Mouse (Mus musculus) midbrain, embryonic 10.5 days (tissue): ENCODE measurements at regions not wholly inside any gene's neighbourhood (a gene's known extent, or its start where the extent isn't known, plus 50 kb on each side); places are given as distances from the start of the nearest gene placed in this dataset.

Experiments used
- DNase-seq: peaks from one replicate; pipeline ENCODE4 v3.0.0-alpha.2; 2017; ENCODE audit warnings: low spot score
- H3K27ac ChIP-seq: fragments of 300-500 bp; sonication (generic); replicated peaks from 2 replicates; pipeline ENCODE4 v1.5.1; 2016; ENCODE audit warnings: mild to moderate bottlenecking
- H3K27me3 ChIP-seq: fragments of 300-500 bp; sonication (generic); 2 replicates; pipeline ENCODE4 v1.6.1; 2016; ENCODE audit warnings: low read depth, mild to moderate bottlenecking; ENCODE audit not compliant: poor library complexity, severe bottlenecking
- H3K36me3 ChIP-seq: fragments of 300-500 bp; sonication (generic); 2 replicates; pipeline ENCODE4 v1.6.1; 2016; ENCODE audit warnings: mild to moderate bottlenecking, moderate library complexity
- H3K4me1 ChIP-seq: fragments of 300-500 bp; sonication (generic); 2 replicates; pipeline ENCODE4 v1.6.1; 2016
- H3K4me3 ChIP-seq: fragments of 300-500 bp; sonication (generic); 2 replicates; pipeline ENCODE4 v1.5.1; 2016; ENCODE audit warnings: mild to moderate bottlenecking, moderate library complexity
- H3K9me3 ChIP-seq: fragments of 300-500 bp; sonication (generic); replicated peaks from 2 replicates; pipeline ENCODE4 v1.6.1; 2016; ENCODE audit warnings: mild to moderate bottlenecking
- WGBS: fragments of 180-500 bp; shearing (Covaris S2); methylation state at CpG from one replicate; pipeline ENCODE4 v1.1.7; 2016; 5-methylcytosine and 5-hydroxymethylcytosine counted together

DNA sequence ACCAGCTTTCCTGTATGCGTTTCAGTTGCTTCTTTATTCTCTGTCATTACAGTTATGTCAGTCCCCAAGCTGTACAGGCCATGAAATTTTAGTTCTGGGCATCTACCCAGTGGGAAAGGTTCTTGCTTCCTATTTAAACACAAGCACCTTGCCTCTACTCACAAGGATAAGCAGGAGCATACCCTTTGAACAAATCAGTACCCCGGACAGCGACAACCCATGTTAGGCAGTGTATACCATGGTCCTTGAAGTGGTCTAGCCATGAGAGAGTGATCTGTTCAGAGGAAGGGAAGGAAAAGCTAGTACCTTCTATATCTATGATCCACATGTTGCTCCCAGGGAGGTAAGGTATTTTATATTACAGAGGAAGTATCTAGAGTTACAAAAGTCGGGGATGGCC is 167.7 kb downstream of the Plekhb2 start:
- no peaks in the 10 kb centered on the region for H3K27me3 ChIP-seq
- H3K4me3 ChIP-seq, result no peak overlapping the region
- no peak overlapping the region for H3K27ac ChIP-seq
- peak; percentile 37 for DNase-seq
- H3K36me3 ChIP-seq, result no peaks in the 10 kb centered on the region
- 69% methylated on average over 4 of the region's 4 CpGs for WGBS
- H3K9me3 ChIP-seq, result no peaks in the 10 kb centered on the region
- no peaks in the 10 kb centered on the region for H3K4me1 ChIP-seq

DNA sequence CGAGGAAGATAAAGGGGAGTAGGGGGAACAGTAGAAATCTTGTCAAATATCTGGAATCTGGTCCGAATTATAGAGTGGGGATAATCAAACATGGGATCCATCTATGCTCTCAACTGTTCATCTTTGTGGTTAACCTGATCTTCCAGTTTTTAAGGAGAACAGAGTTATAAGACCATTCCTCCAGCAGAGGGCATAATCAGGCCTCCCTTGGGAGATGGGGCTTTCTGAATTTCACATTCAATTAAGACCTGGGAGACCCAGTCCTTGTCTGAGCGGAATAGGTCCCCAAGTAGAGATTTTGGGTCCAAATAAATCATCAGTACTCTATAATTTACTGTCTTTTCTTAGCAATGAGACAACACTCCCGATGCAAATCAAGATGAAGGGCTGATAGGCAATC is 182.8 kb downstream of the Plekhb2 start:
- no peaks in the 10 kb centered on the region for H3K9me3 ChIP-seq
- no peaks in the 10 kb centered on the region for H3K27me3 ChIP-seq
- no peaks in the 10 kb centered on the region for H3K36me3 ChIP-seq
- DNase-seq, result no peak
- 64% methylated on average over 4 of the region's 4 CpGs for WGBS
- H3K4me3 ChIP-seq, result no peak overlapping the region
- H3K27ac ChIP-seq, result no peak overlapping the region
- no peaks in the 10 kb centered on the region for H3K4me1 ChIP-seq

DNA sequence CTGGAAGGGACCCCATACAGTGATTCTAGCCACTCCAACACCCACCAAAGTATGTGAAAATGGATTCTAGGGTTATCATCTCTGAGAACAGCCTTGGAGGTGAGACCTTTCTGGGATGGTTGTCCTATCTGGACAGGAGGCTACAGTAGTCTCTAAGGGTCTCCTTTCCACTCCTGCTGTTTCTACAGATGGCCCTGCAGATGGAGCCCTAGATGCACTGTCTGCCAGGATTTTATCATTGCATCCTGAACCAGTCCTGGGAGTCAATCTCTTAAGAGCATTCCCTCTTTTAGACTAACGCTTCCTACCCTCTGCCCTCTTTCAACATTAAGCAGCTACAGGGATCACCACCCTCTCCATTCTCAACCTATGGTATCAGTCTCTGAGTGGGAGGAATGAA is 223.0 kb downstream of the Plekhb2 start:
- no peaks in the 10 kb centered on the region for H3K27me3 ChIP-seq
- 78% methylated on average over 1 of the region's 1 CpGs for WGBS
- no peak overlapping the region for H3K4me3 ChIP-seq
- DNase-seq, result no peak
- no peak overlapping the region for H3K27ac ChIP-seq
- H3K9me3 ChIP-seq, result no peaks in the 10 kb centered on the region
- no peaks in the 10 kb centered on the region for H3K36me3 ChIP-seq
- H3K4me1 ChIP-seq, result no peaks in the 10 kb centered on the region

DNA sequence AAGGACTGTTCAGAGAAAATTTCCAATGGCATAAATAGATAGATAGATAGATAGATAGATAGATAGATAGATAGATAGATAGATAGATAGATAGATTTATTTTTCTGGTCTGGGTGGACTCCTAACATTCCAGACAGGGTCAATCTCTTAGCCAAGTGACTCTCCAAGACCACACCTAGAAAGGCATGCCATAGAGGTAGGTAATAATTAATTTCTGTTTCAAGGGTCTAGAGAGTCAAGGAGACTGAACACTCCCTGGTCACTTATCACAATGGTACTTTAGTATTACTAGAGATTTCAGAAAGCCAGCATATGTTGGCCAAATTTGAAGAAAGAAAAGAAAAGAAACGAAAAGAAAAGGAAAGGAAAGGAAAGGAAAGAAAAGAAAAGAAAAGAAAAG is 245.1 kb downstream of the Plekhb2 start:
- H3K36me3 ChIP-seq, result no peaks in the 10 kb centered on the region
- H3K9me3 ChIP-seq, result no peaks in the 10 kb centered on the region
- no peak for DNase-seq
- peaks cover 3% of the 10 kb centered on the region; the same call in 1 of the 2 replicates for H3K4me1 ChIP-seq
- no peak overlapping the region for H3K27ac ChIP-seq
- no peaks in the 10 kb centered on the region for H3K27me3 ChIP-seq
- no peak overlapping the region for H3K4me3 ChIP-seq
- 46% methylated on average over 1 of the region's 1 CpGs for WGBS

DNA sequence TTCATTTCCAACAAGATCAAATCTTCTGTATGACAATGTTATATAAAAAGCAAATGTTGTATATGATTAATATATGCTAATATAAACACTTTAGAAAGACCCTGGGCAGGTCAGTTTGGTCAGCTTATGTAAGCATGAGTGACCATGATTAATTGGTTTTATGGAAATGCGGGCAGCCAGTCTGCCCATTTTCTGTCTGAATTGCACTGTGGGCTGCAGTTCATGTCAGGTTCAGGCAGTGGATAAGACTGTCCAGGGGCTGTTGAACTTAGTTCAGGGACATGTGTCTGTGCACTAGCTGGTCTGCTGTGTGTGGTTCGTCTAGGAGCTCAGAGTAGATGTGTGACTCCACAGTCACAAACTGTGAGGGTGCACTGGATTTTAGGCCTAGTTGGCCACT is 246.0 kb downstream of the Plekhb2 start:
- no peak overlapping the region for H3K27ac ChIP-seq
- DNase-seq, result no peak
- H3K4me3 ChIP-seq, result no peak overlapping the region
- H3K36me3 ChIP-seq, result no peaks in the 10 kb centered on the region
- 74% methylated on average over 2 of the region's 2 CpGs for WGBS
- peaks cover 3% of the 10 kb centered on the region; the same call in 1 of the 2 replicates for H3K4me1 ChIP-seq
- no peaks in the 10 kb centered on the region for H3K27me3 ChIP-seq
- H3K9me3 ChIP-seq, result no peaks in the 10 kb centered on the region

DNA sequence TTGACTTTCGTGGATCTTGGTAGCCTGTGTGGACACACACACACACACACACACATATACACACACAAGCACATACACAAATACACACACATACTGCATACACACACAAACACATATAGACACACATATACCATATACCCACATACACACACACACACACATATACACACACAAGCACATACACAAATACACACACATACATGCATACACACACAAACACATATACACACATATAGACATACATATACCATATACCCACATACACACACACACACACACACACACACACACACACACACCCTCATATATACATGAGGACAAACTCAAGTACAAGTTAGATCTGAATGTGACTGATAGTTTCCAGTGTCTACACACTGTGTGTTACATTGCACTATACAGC is 256.9 kb downstream of the Plekhb2 start:
- no peak overlapping the region for H3K4me3 ChIP-seq
- DNase-seq, result no peak
- H3K36me3 ChIP-seq, result no peaks in the 10 kb centered on the region
- H3K27ac ChIP-seq, result no peak overlapping the region
- WGBS, result 91% methylated on average over 1 of the region's 1 CpGs
- no peaks in the 10 kb centered on the region for H3K27me3 ChIP-seq
- no peaks in the 10 kb centered on the region; the same call in 1 of the 2 replicates for H3K9me3 ChIP-seq
- no peaks in the 10 kb centered on the region for H3K4me1 ChIP-seq

DNA sequence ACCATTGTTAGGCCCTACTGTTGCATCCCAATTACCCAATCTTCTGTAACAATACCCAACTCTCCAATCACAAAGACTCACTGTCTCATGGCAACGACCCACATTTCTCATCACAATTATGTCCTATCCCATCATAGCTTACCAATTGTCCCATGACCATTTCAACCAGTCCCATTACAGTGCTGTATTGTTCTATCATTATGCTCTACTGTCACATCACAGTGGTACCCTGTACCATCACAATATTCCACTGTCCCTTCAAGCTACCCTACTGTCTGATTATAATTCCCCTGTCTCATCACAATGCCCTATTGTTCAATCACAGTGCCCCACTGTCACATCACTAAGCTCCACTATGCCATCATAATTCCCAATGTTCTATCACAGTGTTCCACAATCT is 260.0 kb downstream of the Plekhb2 start:
- DNase-seq, result no peak
- Histone ChIP-seq H3K9me3 (peaks cover 3% of the 10 kb centered on the region), H3K27ac (no peak overlapping the region), H3K27me3 (no peaks in the 10 kb centered on the region), H3K36me3 (no peaks in the 10 kb centered on the region), H3K4me1 (no peaks in the 10 kb centered on the region), H3K4me3 (no peak overlapping the region)
- WGBS, result 76% methylated on average over 1 of the region's 1 CpGs

DNA sequence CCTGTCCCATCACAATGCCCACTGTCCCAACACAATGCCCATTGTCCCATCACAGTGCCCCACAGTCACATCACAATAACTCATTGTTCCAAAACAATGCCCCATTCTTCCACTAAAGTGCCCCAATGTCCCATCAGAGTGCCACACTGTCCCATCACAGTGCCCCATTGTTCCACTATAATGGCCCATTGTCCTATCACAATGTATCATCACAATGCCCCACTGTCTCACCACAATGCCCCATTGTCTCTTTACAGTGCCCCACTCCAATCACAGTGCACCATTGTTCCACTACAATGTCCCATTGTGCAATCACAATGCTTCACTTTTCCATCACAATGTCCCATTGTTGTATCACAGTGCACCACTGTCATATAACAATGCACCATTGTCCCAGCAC is 265.7 kb downstream of the Plekhb2 start:
- Histone ChIP-seq H3K4me3 (no peak overlapping the region), H3K27me3 (no peaks in the 10 kb centered on the region), H3K4me1 (no peaks in the 10 kb centered on the region), H3K36me3 (no peaks in the 10 kb centered on the region), H3K27ac (no peak overlapping the region), H3K9me3 (peaks cover 38% of the 10 kb centered on the region)
- DNase-seq, result no peak

DNA sequence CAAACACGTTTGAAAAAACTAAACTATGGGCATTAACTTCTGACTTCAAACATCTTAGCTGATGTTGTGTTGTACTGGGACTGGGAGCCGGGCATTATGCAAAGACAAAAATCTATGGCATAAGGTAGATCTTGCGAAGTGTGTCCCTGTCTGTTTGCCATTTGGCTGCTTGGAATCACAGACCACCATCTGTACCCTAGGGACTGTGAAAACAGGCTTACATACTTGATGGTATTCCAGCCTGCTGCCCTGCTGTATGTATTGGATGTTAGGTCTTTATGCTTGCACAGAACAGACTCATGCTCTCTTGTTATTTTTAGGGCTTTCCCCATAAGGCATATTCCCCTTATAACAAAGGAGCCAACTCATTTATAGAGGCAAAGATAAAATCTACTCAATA is 288.1 kb downstream of the Plekhb2 start:
- Histone ChIP-seq H3K4me1 (no peaks in the 10 kb centered on the region), H3K36me3 (no peaks in the 10 kb centered on the region), H3K27ac (no peak overlapping the region), H3K9me3 (peaks cover 6% of the 10 kb centered on the region; the same call in 1 of the 2 replicates), H3K27me3 (no peaks in the 10 kb centered on the region), H3K4me3 (no peak overlapping the region)
- DNase-seq, result no peak
- WGBS, result 80% methylated on average over 3 of the region's 3 CpGs

DNA sequence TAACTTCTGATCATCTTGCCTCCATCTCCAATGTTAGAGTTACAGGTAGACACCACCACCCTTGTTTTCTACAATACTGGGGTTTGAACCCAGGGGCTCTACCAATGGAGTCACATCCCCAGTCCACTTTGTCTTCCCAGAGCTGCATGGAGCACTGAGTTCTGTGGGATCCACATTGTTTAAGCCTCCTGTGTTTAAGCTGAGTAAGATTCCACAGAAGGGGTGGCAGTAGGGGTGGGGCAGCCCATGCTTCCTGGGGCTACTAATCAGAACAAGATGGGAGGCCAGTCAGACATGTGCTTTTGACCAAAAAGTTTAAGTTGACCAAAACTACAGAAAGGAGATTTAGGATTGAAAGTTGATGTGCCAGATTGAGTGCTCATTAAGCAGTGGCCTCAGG is 299.3 kb downstream of the Plekhb2 start:
- no peak for DNase-seq

DNA sequence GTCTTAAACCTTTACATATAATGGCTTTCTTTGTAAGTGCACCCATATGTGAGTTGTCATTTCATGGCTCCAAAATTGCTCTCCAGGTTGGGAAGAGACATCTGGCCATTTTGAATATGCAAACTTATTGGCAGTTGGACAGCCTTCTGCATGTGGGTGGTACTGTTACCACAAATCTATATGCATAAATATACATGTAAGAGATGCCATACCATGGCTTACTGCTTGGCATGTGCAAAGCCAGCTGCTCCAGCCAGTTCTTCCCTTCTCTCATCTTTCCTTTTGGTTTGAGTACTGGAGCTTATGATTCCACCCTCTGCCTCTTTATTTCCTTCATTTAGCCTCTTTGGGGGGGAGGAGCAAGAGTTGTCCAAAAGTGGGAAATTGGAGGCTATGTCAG is 312.7 kb downstream of the Plekhb2 start:
- no peak overlapping the region for H3K27ac ChIP-seq

More for the DNA sequence above, 299.3 kb downstream of the Plekhb2 start:
- Histone ChIP-seq H3K36me3 (no peaks in the 10 kb centered on the region), H3K4me3 (no peak overlapping the region), H3K27me3 (no peaks in the 10 kb centered on the region), H3K9me3 (no peaks in the 10 kb centered on the region), H3K27ac (no peak overlapping the region), H3K4me1 (no peaks in the 10 kb centered on the region)

DNA sequence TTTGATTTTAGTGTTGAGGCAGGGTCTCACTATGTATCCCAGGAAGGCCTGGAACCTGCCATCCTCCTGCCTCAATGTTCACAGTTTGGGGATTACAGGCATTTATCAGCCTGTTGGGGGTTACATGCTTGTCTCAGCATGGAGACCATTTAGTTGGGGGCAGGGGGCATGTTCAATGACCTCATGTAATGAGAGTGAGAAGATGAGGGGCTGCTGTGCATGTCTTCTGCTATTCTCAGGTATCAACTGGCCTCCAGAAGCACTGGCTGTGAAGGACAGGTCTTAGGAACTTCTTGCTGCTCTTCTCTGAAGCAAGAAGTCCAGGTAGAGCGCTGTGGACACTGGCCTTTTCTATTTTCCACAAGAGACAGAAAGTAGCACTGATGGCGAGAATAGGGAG is 350.9 kb downstream of the Plekhb2 start:
- H3K9me3 ChIP-seq, result 0 out of 2 replicates have a peak, but pooled peaks cover 1% of the 10 kb centered on the region
- H3K4me1 ChIP-seq, result no peaks in the 10 kb centered on the region
- no peak overlapping the region for H3K4me3 ChIP-seq
- no peak for DNase-seq
- H3K36me3 ChIP-seq, result no peaks in the 10 kb centered on the region
- WGBS, result 82% methylated on average over 2 of the region's 2 CpGs
- no peaks in the 10 kb centered on the region for H3K27me3 ChIP-seq
- no peak overlapping the region for H3K27ac ChIP-seq

More for the DNA sequence above, 312.7 kb downstream of the Plekhb2 start:
- Histone ChIP-seq H3K9me3 (no peaks in the 10 kb centered on the region), H3K27me3 (no peaks in the 10 kb centered on the region), H3K4me3 (no peak overlapping the region), H3K36me3 (no peaks in the 10 kb centered on the region), H3K4me1 (no peaks in the 10 kb centered on the region)
- DNase-seq, result no peak

DNA sequence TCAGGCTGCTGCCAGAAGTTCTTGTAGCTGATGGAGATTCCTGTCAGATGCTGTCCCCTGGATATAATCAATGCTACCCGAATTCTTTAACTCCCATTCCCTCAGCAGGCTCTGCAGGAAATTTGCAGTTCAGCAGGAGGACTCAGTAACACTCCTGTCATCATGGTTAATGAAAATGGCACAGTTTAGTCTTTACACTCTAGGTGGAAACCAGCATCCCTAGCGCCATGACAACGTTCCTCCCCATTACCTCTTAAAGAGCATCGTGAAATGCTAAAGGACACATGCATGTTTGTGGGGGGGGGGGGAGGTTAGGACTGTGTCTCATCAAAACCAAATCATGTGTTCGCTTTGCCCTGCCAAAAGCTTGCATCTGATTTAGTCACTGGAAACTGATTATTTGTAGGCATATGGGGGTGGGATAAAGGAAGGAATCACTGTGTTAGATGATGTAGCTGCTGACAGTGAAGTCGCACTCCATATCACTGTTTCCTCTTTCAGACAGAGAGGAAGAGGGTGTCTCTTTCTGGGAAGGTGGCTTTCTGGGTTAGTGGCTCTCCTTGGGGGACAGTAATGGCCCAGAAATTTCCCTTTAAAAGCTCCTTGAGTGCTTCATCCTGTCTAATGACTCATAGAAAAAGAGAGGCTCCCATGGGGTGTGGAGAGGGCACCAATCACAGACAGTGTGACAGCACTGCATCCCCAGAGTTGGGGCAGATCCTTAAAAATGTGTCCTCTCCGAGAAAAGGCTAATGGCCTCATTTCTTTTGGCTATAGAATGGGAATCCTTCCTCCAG is 351.5 kb downstream of the Plekhb2 start:
- Histone ChIP-seq H3K27me3 (no peaks in the 10 kb centered on the region), H3K36me3 (no peaks in the 10 kb centered on the region), H3K4me1 (no peaks in the 10 kb centered on the region), H3K27ac (no peak overlapping the region), H3K9me3 (0 out of 2 replicates have a peak, but pooled peaks cover 5% of the 10 kb centered on the region), H3K4me3 (no peak overlapping the region)
- 81% methylated on average over 7 of the region's 7 CpGs for WGBS
- DNase-seq, result no peak

DNA sequence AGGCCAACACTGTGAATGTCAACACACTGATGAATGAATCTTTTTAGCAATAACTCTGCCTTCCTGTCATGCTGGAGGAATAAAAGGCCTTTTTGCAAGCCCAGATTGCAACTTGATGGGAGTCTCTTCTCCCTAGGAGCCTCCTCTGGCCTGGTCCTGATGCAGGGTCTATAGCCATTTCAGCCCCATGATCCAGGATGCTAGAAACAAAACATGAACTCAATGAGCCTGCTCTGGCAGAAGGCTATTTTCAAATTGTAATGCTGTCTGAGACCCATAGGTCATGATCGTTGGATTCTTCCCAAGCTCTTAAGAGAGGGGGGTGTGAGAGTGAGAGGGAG is 352.1 kb downstream of the Plekhb2 start:
- no peak for DNase-seq
- Histone ChIP-seq H3K9me3 (0 out of 2 replicates have a peak, but pooled peaks cover 5% of the 10 kb centered on the region), H3K4me3 (no peak overlapping the region), H3K4me1 (no peaks in the 10 kb centered on the region), H3K36me3 (no peaks in the 10 kb centered on the region), H3K27ac (no peak overlapping the region), H3K27me3 (no peaks in the 10 kb centered on the region)
- WGBS, result 93% methylated on average over 1 of the region's 1 CpGs
